Mouse (Mus musculus): ENCODE measurements around the gene Habp2. TPM values are rescaled to one million over a fixed set of nuclear protein-coding genes. Genes with fewer than 3 reads are reported as not detected.

The Habp2 gene
- polyA plus RNA-seq (2017; shearing (Covaris generic)): under 1 TPM in 1 of 3 experiments, not detected in 2; 0.26 TPM

DNA sequence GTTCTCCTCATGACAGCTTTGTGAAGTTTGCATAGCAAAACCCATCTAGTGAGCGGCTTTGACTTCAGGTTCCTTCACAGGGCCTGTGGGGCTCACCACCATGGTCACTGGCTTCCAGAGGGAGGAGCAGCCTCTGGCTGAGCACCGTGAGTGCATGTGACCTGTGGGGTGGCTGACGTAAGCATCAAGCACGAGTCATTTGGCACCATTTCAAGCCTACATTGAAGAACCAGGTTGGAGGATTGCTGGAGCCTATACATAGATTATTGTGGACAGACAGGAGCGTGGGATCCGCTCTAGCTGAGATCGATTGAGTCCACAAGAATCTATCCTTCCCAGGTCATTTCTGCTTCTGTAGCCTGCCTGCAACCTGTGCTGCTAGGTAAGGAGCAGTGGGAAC lies at the start of gene Habp2:
Habp2 (plus strand) TSS at position 272 of the 400 bp plus-strand sequence.
- no peak for ATAC-seq

DNA sequence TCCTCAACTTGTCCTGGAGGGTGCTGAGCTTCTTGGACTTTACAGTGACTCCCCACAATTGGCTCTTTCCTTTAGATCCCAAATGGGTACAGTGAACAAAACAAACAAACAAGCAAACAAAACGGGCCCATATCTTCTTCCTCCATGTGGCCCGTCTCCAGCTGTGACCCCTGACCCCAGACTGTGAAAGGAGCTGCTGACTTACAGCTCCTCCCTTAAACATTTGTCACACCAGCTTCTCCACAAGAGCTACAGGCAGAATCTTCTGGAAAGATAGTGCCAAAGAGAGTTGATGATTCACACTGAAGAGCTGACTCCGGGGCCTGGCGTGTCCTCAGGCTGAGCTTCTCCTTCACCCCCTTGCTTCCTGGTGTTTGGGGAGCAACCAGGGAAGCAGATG lies 48.4 kb upstream of the Habp2 start:
- ATAC-seq: no peak

DNA sequence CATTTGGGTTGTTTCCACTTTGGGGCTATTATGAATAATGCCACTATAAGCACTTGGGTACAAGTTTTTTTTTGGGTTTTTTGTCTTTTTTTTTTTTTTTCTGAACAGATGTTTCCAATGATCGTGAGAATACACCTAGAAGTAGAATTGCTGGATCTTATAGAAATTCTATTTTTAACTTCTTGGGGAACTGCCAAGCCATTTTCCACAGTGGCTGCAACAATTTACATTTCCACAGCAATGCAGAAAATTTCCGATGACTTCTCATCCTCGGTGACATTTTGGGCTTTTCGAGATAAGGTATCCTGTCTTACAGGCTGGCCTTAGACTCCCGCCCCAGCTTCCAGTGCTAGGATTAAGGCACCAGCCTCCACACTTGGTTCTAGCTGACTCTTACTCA lies 41.7 kb upstream of the Habp2 start:
- ATAC-seq: no peak

DNA sequence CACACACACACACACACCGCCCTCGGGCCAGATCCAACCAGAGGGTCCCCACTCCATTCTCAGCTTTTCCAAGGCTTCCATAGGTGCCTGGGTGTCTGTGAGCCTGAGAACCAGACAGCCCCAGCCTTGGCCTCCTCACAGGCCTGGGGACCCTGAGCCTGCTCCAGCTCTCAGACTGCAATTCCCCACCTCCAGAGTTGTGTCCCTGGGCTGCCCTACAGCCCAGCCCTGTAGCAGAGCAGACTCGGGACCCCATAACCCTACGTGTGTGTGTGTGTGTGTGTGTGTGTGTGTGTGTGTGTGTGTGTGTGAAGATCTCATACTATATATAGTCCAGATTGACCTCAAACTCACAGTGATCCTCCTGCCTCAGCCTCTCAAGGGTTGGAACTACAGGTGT lies 34.1 kb upstream of the Habp2 start:
- ATAC-seq: no peak

DNA sequence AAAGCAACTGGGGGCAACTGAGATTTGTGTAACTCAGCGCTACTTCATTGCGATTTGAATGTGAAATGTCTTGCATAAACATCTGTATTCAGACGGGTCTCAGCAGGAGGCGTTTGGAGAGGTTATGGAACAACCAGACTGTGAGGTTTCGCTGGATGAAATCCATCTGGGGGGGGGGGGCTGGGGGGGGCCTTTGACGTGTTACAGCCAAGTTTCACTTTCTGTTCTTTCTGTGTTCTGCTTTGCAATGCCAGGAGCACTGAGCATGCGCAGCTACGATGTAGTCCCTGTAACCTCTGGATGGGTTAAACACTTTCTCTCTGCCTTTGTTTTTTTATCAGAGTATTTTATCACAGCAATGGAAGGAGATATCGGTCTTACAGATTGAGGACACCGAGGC lies 33.7 kb upstream of the Habp2 start:
- no peak for ATAC-seq

DNA sequence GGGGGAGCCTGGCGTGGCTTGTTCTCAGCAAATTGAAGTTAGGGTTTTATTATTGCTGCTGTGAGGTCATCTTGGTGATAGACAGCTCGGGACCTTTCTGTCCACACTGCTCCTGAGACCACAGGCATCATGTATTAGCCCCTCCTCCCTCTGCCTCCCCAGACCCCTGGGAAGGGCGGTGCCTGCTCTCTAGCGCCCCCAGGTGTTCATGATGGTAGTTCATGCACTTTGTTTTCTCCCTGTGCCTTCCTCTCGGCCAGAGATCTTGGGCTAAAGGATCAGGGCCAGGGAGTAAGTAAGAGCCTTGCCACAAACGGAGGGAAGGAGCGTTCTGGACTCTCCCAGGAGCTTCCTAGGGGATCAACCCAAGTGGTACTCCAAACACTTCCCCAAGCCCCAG lies 32.2 kb upstream of the Habp2 start:
- ATAC-seq: no peak

DNA sequence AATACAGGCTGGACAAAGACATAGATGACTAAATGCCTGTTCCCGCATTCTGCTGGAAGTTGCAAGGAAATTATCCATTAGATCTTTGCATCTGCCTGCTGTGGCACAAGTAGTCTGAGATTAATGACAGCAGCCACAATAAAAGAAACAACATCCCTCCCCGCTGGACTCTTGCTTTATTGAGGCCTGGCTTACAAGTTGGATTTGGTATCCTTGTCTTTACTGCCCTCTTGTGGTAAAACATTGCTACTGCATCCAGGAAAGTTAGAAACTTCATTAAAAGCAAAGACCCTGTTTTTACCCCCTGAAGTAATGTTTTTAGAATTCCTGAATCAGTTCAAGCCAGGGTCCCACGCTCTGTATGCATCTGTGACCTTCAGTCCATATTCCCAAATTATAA lies 31.4 kb upstream of the Habp2 start:
- ATAC-seq: no peak

DNA sequence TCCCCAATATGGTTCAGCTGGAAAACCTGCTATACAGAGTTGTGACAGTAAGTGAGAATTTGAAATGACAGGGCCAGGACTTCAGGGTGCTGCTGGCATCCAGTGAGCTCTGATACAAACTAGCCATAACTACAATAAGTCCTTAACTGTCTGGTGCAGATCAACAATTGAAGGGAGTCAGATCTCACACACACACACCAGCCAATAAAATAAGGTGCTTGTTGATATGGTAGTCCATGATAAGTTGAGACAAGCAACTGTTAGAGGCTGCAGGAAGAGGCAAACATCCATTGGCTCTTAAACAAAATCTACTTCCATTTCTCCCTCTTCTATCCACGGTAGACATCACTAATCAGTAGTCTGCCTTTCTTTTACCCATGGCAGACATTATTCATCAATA lies 30.7 kb upstream of the Habp2 start:
- no peak for ATAC-seq

DNA sequence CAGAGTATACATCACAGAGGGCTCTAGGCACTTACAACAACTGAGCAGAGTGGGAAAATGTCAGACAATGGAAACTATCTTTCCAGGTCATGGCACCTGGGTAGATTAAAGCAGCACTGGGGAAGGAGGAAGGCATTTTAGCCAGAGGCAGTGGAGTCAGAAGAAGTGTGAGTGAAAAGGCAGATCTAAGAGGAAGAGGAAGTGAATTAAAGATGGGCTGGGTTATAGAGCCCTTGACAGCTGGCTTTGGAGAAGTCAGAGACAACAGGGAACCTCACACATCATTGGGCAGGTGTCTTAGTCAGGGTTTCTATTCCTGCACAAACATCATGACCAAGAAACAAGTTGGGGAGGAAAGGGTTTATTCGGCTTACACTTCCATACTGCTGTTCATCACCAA lies 30.2 kb upstream of the Habp2 start:
- no peak for ATAC-seq

DNA sequence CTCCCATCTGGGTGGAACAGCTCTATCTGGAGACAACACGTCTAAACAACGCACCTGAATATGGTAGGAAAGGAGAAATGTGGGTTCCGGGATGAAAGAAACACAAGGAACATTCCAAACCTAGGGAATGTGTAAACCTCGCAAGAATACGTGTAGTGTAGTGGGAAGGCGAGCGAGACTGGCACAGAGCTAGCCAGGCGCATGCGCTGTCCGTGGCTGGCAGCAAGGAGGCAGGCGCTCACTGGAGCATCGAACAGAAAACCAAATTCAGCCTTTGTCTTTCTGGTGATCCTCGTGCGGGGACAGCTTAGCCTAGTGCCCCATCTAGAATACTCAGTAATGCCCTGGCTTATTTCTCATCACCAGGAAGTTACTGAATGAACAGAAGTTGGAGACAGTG lies 23.2 kb upstream of the Habp2 start:
- ATAC-seq: no peak

DNA sequence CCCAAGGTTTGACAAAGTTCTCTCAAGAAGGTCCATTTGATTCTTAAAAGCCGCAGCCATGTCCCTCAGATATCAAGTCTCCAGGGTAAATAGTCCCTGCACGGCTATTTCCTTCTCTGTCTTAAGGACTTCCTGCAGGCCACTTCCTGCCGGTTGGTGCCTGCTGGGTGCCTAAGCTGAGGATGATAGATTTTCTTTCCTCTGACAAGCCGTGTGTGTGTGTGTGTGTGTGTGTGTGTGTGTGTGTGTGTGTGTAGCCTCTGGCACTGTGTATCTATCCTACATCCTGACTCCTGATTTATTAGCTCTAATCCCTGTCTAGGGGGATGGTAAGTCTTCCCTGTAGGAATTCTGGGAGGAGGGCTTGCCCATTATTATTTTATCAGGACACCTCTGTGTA lies 22.8 kb upstream of the Habp2 start:
- no peak for ATAC-seq

DNA sequence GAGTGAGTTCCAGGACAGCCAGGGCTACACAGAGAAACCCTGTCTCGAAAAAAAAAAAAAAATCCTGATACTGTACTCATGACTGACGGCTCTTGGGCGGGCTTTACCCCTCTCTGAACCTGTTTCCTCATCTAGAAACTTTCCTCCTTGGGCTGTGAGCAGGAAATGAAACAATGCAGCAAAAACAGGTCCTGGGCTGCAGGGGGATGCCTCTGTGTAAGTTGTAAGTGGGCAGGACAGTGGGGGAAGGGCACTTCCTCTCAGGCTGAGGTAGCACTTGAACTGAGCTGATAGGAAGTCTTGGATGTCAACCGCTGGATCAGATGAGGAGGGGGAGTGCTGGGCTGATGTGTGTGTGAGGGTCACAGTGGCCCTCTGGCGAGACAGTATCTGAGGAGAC lies 21.8 kb upstream of the Habp2 start:
- no peak for ATAC-seq

DNA sequence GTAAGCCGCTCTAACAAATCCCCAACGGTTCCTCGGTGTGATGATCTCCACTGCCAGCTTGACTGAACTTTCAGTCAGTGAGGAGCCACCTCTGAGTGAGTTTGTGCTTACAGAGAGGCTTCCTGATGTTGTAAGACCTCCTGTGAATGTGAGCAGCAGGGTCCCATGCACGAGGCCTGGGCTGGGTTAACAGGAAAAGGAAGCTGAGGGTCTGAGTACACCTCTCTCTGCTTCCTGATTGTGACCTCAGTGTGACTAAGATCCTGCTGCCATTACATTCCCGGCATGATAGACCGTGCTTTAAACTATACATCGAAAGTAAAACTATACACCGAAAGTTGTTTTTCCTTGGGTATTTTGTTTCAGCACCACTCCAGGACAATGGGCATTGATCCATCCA lies 14.9 kb upstream of the Habp2 start:
- ATAC-seq: no peak

DNA sequence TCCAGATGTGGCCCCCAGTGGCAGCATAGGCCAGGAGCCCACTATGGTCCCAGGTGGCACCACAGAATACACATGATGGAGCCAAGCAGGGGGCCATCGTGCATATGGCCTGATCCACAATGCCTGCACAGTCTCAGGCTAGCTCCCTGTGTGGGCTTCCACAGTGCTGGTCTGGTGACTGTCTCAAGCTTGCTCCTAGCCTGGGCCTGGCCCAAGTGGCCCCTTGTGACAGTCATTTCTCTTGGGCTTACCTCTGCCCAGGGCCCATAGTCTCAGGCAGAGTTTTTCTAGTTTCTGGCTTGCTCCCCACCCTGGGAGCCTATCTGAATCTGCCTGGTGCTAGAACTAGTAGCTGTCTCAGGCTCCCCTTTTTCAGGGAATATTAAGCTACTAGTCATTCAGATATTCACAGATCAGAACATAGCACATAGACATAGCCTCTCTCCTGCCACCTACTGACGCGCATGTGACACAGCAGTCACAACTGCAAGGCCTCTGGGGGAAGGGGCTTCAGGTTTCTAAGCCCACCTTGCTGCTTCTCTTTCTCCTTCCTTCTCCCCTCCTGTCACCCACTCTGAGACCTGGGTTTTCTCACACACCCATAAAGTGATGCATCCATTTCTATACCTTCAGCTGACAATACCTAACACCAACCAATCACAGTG lies 9.7 kb upstream of the Habp2 start:
- ATAC-seq: no peak

DNA sequence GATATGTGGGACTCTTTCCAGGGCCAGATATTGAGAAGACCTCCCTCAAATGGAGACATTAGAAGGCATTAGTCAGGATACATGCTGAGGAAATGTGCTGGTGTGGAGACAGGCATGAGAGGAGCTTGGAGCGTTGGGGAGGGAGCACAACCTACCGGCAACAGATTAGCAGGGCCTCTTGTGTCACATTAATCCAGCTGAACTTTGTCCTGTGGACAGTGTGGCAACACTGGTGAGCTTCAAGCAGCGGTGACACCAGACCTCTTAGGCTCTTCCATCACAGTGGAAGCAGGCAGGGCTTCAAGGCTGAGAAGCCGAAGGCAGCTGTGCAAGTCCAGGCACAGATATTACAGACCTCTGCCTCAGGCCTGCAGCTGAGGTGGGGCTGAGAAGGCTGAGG lies 9.0 kb upstream of the Habp2 start:
- ATAC-seq: no peak

DNA sequence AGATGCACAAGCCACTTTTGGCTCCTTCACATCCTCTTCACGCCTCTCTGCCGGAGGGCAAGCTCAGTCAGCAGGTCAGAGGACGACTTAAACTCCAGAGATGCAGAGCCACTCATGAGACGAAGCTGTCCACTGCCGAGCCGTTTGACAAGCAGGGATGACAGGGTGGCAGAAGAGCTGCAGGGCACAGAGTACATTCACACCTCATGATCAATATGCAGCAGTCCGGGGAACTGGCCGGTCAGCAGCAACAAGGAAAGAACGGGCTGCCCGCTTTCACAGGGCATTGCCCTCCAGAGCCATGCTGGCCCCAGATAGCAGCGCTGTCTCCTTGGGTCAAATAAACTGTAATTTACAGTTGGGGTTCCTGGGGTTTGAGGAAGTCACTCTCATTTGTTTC lies 8.6 kb upstream of the Habp2 start:
- ATAC-seq: no peak

DNA sequence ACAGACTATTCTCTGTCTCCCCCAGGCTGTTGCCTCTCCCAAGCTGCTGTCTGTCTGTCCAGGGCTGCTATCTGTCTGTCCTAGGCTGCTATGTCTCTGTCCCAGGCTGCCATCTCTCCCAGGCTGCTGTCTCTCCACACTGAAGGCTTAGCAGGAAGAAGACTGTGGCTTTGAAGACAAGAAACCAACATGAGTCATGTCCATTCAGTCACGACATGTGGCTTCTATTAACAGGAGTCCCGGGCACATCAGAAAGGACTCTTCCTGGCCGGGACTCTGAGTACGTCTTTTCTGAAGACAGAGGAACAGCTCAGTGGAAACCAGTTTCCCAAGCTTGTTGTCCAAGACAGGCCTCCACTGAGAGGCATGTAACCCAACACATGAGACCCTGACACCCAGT lies 1.7 kb upstream of the Habp2 start:
- ATAC-seq: no peak

DNA sequence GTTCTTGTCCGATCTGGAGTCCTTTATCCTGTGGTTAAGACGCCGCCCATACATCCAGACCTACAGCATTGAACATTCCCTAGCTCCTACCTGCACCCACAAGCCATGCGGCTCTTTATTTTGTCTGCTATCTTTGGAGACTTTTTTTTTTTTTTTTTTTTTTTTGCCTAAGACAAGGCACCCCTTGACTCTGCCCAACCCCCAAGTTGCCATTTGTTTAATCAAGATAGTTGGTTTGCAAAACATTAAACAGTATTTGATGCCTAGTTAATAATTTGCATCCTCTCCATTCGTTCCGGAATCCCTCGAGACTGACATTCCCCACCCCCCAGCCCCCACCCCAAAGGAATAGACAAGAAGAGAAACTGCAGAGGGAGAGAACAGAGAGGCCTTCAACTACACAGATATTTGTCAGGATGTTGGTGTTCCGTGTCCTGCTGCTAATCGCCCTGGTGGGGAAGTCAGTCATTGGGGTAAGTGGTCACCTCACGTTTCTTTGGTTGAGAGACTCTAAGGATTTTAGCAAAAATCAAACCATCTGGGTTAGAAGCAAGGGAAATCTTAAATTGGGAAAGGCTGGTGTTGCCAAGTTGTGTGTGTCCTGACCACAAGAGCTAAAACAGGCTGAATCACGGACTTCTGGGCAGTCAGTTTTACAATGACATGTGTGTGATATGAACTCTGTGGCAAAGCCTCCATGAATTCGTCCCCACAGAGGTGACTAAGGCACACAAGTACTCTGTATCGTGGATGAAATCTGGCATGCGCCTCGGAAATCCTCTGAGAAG lies 837 bp downstream of the Habp2 start:
- ATAC-seq: no peak

DNA sequence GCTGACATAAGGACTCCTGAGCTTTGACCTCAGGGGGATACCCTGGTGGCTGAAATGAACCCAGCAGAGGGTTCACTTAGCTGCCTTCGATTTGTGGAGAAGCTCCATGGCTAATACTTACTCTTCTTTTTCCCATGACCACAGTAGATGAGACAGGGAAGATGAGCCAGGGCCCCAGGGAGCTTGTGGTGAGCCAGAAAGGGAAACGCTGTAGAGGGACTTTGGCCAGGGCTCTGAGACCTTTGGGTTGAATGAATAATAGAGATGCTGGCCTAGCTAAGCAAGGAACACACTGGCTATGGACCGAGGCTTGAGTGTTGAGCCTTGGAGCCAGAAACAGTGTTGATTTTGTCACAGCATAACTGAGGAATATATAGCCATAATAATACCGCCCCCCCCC lies 1.5 kb downstream of the Habp2 start:
- no peak for ATAC-seq

DNA sequence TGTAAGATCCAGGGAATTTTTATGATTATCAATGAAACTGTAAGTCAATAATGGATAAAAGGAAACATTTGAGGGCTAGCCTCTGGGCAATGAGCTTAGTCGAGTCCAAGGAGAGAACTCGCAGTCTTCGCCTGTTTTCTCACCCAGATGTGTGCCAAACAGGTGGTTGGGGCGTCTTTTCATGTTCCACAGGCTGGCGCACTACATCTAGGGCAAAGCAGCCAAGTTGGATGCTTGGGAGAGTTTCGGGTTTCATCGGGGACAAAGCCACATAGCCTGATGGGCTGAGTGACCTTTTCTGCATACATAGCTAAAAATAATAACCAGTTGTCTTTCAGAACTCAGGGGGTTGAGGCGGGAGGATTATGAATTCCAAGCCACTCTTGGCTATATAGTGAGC lies 2.7 kb downstream of the Habp2 start:
- no peak for ATAC-seq

DNA sequence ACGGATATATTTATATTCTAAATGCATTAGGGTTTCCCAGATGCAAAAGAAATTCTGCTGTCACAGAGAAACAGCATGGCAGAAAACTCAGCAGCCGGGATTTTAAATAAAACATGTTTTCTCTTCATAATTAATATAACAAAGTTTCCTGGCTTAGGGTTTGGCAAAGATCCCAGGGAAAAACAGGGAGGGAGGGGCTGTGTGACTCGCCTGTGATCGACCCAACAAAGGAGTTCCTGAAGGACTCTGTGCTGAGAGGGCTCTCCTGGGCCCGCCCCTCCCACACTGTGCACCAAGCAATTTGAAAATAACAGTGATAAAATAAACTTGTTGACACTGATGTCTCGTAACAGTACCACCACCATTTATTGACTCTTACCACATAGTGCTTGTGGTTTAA lies 5.0 kb downstream of the Habp2 start:
- no peak for ATAC-seq

DNA sequence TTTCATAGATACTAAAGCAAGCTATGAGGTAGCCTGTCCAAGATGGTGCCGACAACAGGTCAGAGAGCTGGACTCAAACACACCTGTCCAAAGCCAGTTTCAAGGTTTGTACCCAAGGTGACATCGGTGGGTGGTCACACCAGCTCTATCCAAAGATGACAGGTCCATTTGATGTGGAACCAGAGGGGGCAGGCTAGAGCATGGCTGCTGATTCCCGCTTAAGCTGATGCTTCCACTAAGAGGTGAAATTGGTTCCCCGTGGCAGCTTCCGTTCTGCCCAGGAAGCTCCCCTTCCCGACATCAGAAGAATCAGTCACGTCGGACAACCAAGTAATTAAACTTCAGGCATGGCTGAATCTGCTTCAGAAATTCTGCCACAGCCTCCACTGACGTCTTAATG lies 5.4 kb downstream of the Habp2 start:
- ATAC-seq: no peak

DNA sequence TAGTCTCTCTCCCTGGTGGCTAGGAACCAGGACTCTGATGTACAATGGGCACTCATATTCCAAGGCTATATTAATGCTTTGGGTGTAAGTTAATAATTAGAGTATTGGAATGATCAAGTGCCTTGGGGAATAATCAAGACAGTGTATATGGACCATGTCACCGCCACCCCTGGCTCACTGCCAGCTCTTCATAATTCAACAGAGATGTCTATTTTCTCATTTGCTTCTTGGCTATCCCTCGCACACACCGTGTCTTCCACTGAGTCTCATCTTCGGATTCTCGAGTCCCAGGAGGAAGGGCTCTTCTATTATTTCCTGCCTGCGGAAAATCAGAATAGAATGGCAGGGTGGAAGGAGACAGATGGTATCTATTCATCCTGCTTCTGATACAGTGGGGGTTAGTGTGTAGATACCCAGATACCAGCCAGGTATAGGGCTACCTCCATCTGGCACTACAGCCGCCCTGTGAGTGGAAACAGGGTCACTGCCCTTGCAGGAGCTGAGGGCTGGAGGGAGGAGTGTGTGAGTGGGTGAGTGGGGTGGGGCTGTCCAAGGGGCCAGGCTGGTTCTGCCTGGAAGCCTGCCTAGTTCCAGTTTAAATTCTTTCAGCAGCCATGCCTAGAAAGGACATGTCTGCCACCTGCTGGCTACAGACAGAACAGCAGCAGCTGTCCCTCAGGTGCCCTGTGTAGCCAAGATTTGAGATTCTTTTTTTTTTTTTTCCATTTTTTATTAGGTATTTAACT lies 7.9 kb downstream of the Habp2 start:
- no peak for ATAC-seq

DNA sequence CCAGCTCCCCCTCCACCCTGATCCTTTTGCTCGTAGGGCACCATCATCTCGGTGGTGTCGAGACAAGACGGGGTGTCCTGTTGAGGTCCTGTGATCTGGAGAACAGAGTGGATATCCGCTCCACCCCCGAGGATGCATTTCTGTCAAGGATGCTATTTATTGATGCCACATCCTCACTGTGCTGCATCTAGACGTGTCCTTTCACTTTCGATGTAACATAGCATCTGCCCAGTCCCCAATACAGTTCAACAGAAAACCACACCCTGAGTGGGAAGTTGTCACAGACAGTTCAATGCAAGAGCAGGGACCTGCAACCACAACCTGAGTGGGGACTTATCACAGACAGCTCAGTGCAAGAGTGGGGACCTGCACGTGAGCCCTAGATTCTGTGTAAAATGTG lies 9.7 kb downstream of the Habp2 start:
- ATAC-seq: peak; percentile 88

Measured in inflammation-experienced regulatory T-cells, adult 6 months (primary cell).